Mouse (Mus musculus): Measurements from ENCODE around the gene Rapgef4. TPM values are rescaled to one million over a fixed set of nuclear protein-coding genes. Genes with fewer than 3 reads are reported as not detected.

Gene Rapgef4
- total RNA-seq, 2 experiments from 2014 or later: 389 to 433 TPM

DNA sequence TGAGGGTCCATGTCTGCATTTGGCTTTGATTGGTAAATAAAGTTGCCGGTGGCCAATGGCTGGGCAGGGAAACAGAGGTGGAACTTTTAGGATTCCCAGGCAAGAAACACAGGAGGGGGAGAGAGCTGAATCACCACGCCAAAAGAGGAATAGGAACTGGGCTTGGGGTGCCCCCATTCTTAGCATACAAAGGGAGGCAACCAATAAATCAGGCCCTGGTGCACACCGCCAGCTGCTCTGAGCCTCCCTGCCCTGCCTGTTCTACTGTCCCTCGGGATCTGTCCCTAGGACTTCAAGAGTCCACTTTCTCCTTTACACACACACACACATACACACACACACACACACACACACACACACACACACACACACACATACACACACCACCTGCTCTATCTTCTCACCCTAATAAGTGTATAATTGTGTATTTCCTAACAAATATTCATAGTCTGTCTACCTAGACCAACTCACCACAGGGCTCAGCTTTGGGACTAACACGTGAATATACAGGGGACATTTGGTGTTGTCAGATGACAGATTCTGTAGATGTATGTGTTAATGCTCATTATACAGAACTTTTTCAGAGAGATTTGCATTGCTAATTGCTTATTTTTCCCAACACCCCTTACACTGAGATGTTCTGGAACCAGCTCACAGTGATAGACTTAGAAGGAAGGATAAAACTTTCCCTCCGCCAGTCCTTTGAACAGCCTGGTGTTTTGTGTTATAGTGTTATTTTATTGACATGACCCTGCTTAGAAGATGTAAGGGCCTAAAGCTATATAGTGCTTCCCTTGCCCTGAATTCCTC, 196.4 kb downstream of the Rapgef4 start:
- DNase-seq (ENCODE audit: low spot score in 2 of 2): no peak

DNA sequence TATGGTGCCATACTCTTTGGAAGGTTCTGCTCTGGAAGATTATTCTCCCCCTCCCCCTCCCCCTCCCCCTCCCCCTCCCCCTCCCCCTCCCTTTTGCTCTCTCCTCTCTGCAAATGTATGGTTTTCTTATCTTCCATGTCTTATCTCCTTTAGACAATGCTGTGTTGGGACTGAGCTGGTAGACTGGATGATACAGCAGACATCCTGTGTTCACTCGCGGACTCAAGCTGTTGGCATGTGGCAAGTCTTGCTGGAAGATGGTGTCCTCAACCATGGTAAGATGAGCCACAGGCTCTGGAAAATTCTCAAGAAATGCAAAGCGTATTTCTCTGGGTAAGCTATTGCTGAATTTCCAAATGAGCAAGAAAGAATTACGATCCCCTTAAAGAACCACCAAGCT, 197.0 kb downstream of the Rapgef4 start:
- DNase-seq (ENCODE audit: low spot score in 2 of 2): no peak

GRCm38 (mm10) chr2:72178515-72178914, 197.5 kb downstream of the Rapgef4 start:
- no peak for DNase-seq (ENCODE audit: low spot score in 2 of 2)

GRCm38 (mm10) chr2:72179600-72180301, 198.7 kb downstream of the Rapgef4 start:
- no peak for DNase-seq (ENCODE audit: low spot score in 2 of 2)

DNA sequence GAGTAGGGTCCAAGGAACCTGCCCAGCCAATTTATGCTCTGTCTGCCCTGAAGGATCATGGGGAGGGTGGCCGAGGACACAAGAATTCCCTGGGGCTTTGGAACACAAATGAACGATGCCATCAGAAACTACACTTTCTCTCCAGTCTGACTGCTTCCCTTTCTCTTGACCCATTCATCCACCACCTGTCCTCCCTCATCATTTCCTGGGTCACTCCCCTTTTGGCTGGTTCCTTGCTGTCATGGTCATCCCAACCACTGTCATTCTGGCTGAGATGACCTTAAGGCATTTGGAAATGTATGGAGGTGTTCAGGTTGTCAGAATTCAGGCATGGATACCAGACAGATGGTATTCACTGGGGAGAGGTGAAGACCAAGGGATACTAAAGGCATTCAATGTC, 200.4 kb downstream of the Rapgef4 start:
- DNase-seq (ENCODE audit: low spot score in 2 of 2): no peak

GRCm38 (mm10) chr2:72183751-72184150, 202.7 kb downstream of the Rapgef4 start:
- DNase-seq (ENCODE audit: low spot score in 2 of 2): no peak

- no peak for DNase-seq (ENCODE audit: low spot score in 2 of 2)
Measured at GRCm38 (mm10) chr2:72196190-72196965, 215.3 kb downstream of the Rapgef4 start.

- DNase-seq (ENCODE audit: low spot score in 2 of 2): no peak
Measured at GRCm38 (mm10) chr2:72197026-72197425, 216.0 kb downstream of the Rapgef4 start.

GRCm38 (mm10) chr2:72199451-72199850, 218.4 kb downstream of the Rapgef4 start:
- DNase-seq (ENCODE audit: low spot score in 2 of 2): no peak

DNA sequence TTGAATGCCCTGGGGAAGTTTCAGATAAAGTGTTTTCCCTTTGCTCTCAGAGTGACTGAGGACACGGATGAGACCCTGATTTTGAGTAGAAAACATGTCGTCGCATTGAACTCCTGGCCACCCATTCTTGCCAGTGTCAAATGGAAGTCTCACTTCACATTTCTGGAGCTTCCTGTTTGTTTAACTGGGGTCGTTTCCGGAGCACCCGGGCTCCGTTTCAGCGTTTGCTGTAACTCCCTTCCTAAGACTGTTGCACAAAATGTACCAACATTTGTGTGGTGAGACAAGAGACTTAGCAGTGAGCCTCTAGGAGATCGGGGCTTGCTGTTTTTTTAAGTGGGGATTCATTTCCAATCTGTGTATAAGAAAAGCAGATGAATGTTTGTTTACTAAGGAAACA, 220.5 kb downstream of the Rapgef4 start:
- DNase-seq (ENCODE audit: low spot score in 2 of 2): no peak

DNA sequence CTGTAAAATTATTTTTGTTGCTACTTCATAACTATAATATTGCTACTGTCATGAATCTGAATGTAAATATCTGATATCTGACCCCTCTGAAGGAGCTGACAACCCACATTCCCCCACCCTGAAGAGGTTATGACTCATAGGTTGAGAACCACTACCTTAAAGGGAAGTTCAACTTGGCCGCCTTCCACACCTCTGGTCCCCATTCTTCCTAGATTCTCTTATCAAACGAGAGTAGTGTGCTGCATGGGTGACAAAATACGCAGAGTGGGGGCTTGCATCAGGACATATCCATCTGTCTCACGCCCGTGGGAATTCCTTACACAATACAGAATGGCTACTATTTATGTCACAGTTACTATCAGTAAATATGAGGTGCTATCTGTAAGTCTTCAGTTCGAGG, 221.2 kb downstream of the Rapgef4 start:
- DNase-seq (ENCODE audit: low spot score in 2 of 2): no peak

GRCm38 (mm10) chr2:72203609-72204008, 222.6 kb downstream of the Rapgef4 start:
- peak; percentile 64 to 83 for DNase-seq (ENCODE audit: low spot score in 2 of 2)

- DNase-seq (ENCODE audit: low spot score in 2 of 2): no peak
Measured at GRCm38 (mm10) chr2:72205869-72206268, 224.8 kb downstream of the Rapgef4 start.

GRCm38 (mm10) chr2:72206530-72207248, 225.6 kb downstream of the Rapgef4 start:
- no peak for DNase-seq (ENCODE audit: low spot score in 2 of 2)

- DNase-seq (ENCODE audit: low spot score in 2 of 2): no peak
Measured at GRCm38 (mm10) chr2:72217336-72217735, 236.3 kb downstream of the Rapgef4 start.

- peak in 1 of 2 experiments; percentile 75 for DNase-seq (ENCODE audit: low spot score in 2 of 2)
Measured at GRCm38 (mm10) chr2:72219921-72220320, 238.9 kb downstream of the Rapgef4 start.

GRCm38 (mm10) chr2:72221283-72221682, 240.2 kb downstream of the Rapgef4 start:
- no peak for DNase-seq (ENCODE audit: low spot score in 2 of 2)

DNA sequence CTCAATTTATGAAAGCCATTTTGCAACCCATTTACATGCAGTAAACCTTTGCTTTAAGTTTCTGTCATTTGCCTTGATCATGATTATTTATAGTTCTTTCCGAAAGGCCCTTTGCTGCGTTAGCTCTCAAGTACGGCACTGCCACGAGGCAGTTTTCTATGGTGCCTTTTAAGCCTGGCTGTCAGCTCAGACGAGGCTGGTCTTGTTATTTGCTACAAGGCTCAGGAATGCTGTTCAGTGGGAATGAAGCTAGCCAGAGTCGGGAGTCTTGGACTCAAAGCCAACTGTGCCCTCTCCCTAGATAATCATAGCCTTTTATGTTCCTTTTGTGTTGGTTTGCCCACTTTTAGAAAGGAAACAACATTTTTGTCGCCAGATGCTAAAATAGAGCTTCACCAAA, 240.7 kb downstream of the Rapgef4 start:
- no peak for DNase-seq (ENCODE audit: low spot score in 2 of 2)

DNA sequence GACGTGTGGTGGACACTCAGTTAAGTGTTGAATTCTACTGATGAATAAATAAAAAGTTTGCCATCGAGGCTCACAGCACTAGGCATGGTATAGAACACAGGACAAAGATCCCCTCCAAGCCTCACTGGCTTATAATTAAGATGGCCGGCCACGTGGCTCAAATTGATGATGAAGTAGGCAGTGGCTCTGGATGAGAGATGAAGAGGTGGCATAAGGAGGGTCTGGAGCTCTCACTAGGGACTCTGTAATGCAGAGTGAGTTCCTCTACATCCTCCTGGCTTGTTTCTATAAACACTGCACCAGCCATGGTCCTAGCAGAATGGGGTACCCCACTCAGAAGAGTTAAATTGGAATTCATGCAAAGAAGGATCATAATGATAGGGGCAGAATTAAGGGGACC, 241.2 kb downstream of the Rapgef4 start:
- no peak for DNase-seq (ENCODE audit: low spot score in 2 of 2)

DNA sequence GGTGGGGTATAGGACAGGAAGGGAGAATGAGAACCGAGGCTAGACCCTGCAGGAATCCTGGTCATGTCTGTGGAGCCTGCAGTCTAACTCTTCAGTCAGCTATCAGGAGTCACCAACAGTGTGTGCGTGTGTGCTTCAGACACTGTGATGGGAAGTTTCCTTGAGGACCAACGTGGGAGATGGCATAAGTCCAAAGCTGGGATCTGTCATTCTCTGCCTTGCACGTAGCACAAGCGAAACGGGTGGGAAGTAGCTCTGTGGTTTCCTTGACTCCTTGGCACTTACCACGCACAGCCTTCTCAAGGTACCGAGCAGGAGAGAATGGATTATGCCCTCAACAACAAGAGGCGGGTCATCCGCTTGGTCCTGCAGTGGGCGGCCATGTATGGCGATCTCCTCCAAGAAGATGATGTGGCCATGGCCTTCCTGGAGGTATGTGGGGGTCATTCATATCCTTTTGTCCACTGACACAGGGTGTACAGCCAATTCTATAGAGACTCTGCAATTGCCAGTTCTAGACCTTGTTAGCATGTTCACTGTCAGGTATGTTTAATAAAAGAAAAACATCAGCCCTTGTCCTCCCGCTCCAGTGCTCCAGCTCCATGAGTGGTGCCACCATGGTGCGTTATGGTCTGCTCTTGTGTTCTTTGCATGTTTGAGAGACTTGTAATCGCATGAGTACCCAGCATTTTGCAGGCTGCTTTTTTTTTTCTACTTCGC, 241.9 kb downstream of the Rapgef4 start:
- DNase-seq (ENCODE audit: low spot score in 2 of 2): no peak

DNA sequence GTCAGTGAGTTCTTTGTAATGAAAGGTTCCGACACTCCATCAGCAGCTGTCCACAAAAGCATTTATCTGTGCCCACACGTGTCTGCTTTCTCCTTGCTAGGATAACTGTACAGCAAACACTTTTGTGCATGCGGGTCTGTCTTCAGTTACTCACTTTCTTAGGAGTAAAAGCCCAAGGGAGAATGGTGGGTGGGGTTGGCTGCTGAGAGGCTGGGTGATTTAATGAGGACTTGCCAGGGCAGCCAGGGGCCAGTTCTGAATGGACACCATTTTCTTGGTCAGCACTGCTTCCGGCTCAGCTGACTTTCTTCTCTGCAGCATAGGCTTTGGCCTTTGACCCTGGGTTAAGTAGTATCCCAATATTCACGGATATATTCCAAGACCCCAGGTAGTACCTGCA, 242.4 kb downstream of the Rapgef4 start:
- DNase-seq (ENCODE audit: low spot score in 2 of 2): no peak

Measured in layer of hippocampus, adult 18-20 months (tissue).